Mouse (Mus musculus) forebrain, postnatal 0 days (tissue): ENCODE measurements around the gene F2rl1. TPM values are rescaled to one million over a fixed set of nuclear protein-coding genes. Genes with fewer than 3 reads are reported as not detected.

ENCODE experiments used
- ATAC-seq: fragments of 200-750 bp; cut with Nextera tagmentation; 2 replicates; pipeline ENCODE4 v1.8.0; 2017; ENCODE audit warnings: mild to moderate bottlenecking, moderate library complexity
- DNase-seq: peaks from one replicate; pipeline ENCODE4 v3.0.0-alpha.2; 2015
- H3K27ac ChIP-seq: fragments of 300-500 bp; sonication (generic); 2 replicates; pipeline ENCODE4 v1.5.1; 2014; ENCODE audit warnings: low read depth, mild to moderate bottlenecking, antibody characterized with exemption, low read length, moderate library complexity, mixed read lengths
- H3K27me3 ChIP-seq: fragments of 300-500 bp; sonication (generic); 2 replicates; pipeline ENCODE4 v1.6.1; 2014; ENCODE audit warnings: mild to moderate bottlenecking, low read length, mixed read lengths; ENCODE audit not compliant: insufficient read depth
- H3K36me3 ChIP-seq: fragments of 300-500 bp; sonication (generic); 2 replicates; pipeline ENCODE4 v1.6.1; 2014; ENCODE audit warnings: mild to moderate bottlenecking, moderate library complexity; ENCODE audit not compliant: insufficient read depth
- H3K4me1 ChIP-seq: fragments of 300-500 bp; sonication (generic); 2 replicates; pipeline ENCODE4 v1.6.1; 2014; ENCODE audit warnings: antibody characterized with exemption; ENCODE audit not compliant: insufficient read depth
- H3K4me2 ChIP-seq: fragments of 300-500 bp; sonication (generic); 2 replicates; pipeline ENCODE4 v1.6.1; 2014; ENCODE audit warnings: low read depth, mild to moderate bottlenecking, moderate library complexity
- H3K4me3 ChIP-seq: fragments of 300-500 bp; sonication (generic); 2 replicates; pipeline ENCODE4 v1.5.1; 2014; ENCODE audit warnings: low read depth, low read length, mixed read lengths
- H3K9ac ChIP-seq: fragments of 300-500 bp; sonication (generic); 2 replicates; pipeline ENCODE4 v1.6.1; 2014; ENCODE audit warnings: mild to moderate bottlenecking
- H3K9me3 ChIP-seq: fragments of 300-500 bp; sonication (generic); 2 replicates; pipeline ENCODE4 v1.6.1; 2016; ENCODE audit warnings: low read length
- CTCF ChIP-seq: sonication (generic); IDR thresholded peaks from 2 replicates; pipeline ENCODE4 v1.5.1; 2016; ENCODE audit warnings: antibody characterized with exemption, control low read depth, low read depth
- WGBS: fragments of 180-500 bp; shearing (Covaris S2); extraction: QIAGEN DNeasy Blood & Tissue Kit; methylation state at CpG from one replicate; pipeline ENCODE4 v1.1.7; 2014; 5-methylcytosine and 5-hydroxymethylcytosine counted together
- polyA plus RNA-seq: library from polyadenylated mRNA; unstranded; fragments of >200 nt; fragmentation: Nextera tagmentation; extraction: Ambion mirVana; gene quantifications from 2 replicates; pipeline ENCODE4 v1.2.1, GENCODE M21; 2015
- total RNA-seq: library from RNA; depleted of rRNA; stranded (reverse); fragments of >200 nt; gene quantifications from 2 replicates; pipeline ENCODE4 v1.2.3, GENCODE M21; 2014; rRNA removed

Gene F2rl1
- total RNA-seq (0.19 and 0.23 TPM in 2 replicates), polyA plus RNA-seq (0.05 and 0.13 TPM in 2 replicates)

DNA sequence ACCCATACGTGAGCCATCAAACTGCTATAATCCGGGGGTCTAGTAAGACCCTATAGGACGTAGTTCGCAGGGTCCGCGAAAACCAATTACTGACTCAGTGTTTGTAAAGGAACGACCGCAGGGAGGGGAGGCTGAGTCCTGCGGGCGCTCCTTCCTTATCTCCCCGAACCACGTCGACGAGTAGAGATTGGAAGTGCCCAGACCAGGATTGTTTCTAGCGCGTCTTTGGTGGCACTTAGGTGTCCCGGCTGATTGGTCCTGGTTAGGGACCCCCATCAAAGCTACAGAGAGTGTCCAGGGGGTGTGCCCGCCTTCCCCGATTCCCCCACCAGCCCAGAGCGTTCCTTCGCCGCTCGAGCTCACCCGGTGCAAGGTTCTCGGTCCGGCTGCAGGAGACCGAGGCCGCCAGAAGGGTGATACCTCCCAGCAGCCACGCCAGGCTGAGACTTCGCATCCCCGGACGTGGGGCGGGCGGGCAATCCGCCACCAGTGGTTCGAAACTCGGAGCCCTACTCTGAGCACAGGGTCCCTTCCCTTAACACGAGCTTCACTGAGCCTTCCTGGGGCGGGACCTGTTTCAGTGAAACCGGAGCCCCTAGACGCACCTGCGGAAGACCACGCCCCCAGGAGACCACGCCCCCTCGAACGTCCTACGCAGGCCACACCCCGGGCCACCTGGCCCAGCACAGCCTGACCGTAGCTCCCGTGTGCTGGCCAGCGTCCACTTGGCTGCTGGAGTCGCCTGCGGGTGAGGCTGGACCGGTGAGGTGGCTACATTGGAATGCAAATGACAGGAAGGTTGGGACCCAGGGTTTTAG, at the start of gene F2rl1:
Gene F2rl1 (minus strand): TSS at position 554 of the 818 bp plus-strand sequence.
- H3K9me3 ChIP-seq: no peaks in the 10 kb centered on the region
- H3K9ac ChIP-seq: peak within 1 kb of the TSS; percentile 18
- DNase-seq (peak; percentile 30), ATAC-seq (peak; percentile 47)
- no peak within 1 kb of the TSS for H3K27ac ChIP-seq
- peaks cover 29% of the 10 kb centered on the region for H3K27me3 ChIP-seq
- WGBS: under 1% methylated on average over 54 of the region's 54 CpGs
- TF ChIP-seq CTCF: no peak
- no peaks in the 10 kb centered on the region for H3K36me3 ChIP-seq
- H3K4me1 ChIP-seq: 0 out of 2 replicates have a peak, but pooled peaks cover 14% of the 10 kb centered on the region
- H3K4me2 ChIP-seq: peak within 1 kb of the TSS; percentile 59
- H3K4me3 ChIP-seq: peak within 1 kb of the TSS; percentile 29

DNA sequence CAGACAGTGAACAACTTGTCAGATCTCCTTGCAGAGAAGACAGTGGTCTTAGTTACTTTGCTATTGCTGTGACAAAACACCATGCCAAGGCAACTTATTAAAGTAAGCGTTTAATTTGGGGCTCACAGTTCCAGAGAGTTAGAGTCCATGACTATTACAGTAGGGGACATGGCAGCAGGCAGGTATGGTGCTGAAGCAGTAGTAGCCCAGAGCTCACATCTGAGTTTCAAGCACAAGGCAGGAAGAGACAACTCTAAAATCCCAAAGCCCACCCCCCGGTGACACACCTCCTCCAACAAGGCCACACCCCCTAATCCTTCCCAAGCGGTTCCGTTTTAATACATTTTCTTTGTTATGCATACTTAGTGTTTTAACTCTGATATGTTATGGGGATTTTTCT, 45.9 kb upstream of the F2rl1 start:
- H3K4me3 ChIP-seq: no peak overlapping the region
- H3K9me3 ChIP-seq: no peaks in the 10 kb centered on the region
- H3K27ac ChIP-seq: no peak overlapping the region
- no peak overlapping the region for H3K4me2 ChIP-seq
- no peak for TF ChIP-seq CTCF
- no peaks in the 10 kb centered on the region for H3K27me3 ChIP-seq
- no peaks in the 10 kb centered on the region for H3K4me1 ChIP-seq
- ATAC-seq (no peak), DNase-seq (no peak)
- H3K36me3 ChIP-seq: no peaks in the 10 kb centered on the region
- 98% methylated on average over 4 of the region's 4 CpGs for WGBS
- no peak overlapping the region for H3K9ac ChIP-seq

GRCm38 (mm10) chr13:95569326-95569725, 44.3 kb upstream of the F2rl1 start:
- Histone ChIP-seq H3K27ac (no peak overlapping the region), H3K4me1 (no peaks in the 10 kb centered on the region), H3K9me3 (no peaks in the 10 kb centered on the region), H3K36me3 (no peaks in the 10 kb centered on the region), H3K9ac (no peak overlapping the region), H3K27me3 (no peaks in the 10 kb centered on the region), H3K4me2 (no peak overlapping the region), H3K4me3 (no peak overlapping the region)
- no peak for ATAC-seq
- DNase-seq: no peak
- TF ChIP-seq CTCF: no peak

GRCm38 (mm10) chr13:95568336-95568735, 43.3 kb upstream of the F2rl1 start:
- ATAC-seq: no peak
- no peaks in the 10 kb centered on the region for H3K4me1 ChIP-seq
- no peak overlapping the region for H3K4me2 ChIP-seq
- H3K36me3 ChIP-seq: no peaks in the 10 kb centered on the region
- no peak overlapping the region for H3K4me3 ChIP-seq
- DNase-seq: no peak
- no peak overlapping the region for H3K27ac ChIP-seq
- TF ChIP-seq CTCF: no peak
- no peaks in the 10 kb centered on the region for H3K27me3 ChIP-seq
- no peaks in the 10 kb centered on the region for H3K9me3 ChIP-seq
- 98% methylated on average over 3 of the region's 3 CpGs for WGBS
- H3K9ac ChIP-seq: no peak overlapping the region

- 93% methylated on average over 15 of the region's 15 CpGs for WGBS
- DNase-seq (no peak), ATAC-seq (no peak)
- no peaks in the 10 kb centered on the region for H3K27me3 ChIP-seq
- TF ChIP-seq CTCF: no peak
- no peaks in the 10 kb centered on the region for H3K9me3 ChIP-seq
- no peak overlapping the region for H3K9ac ChIP-seq
- no peak overlapping the region for H3K27ac ChIP-seq
- no peaks in the 10 kb centered on the region for H3K4me1 ChIP-seq
- no peak overlapping the region for H3K4me3 ChIP-seq
- no peak overlapping the region for H3K4me2 ChIP-seq
- no peaks in the 10 kb centered on the region for H3K36me3 ChIP-seq
Observed at GRCm38 (mm10) chr13:95566841-95567551, 42.0 kb upstream of the F2rl1 start.

- TF ChIP-seq CTCF: peak; percentile 96
- no peak overlapping the region for H3K27ac ChIP-seq
- H3K9ac ChIP-seq: no peak overlapping the region
- ATAC-seq: peak; percentile 82
- no peaks in the 10 kb centered on the region for H3K4me1 ChIP-seq
- no peaks in the 10 kb centered on the region for H3K9me3 ChIP-seq
- no peak overlapping the region for H3K4me2 ChIP-seq
- peak; percentile 91 for DNase-seq
- 2% methylated on average over 3 of the region's 3 CpGs for WGBS
- H3K36me3 ChIP-seq: no peaks in the 10 kb centered on the region
- no peak overlapping the region for H3K4me3 ChIP-seq
- no peaks in the 10 kb centered on the region for H3K27me3 ChIP-seq
Observed at GRCm38 (mm10) chr13:95563693-95564092, 38.7 kb upstream of the F2rl1 start.

DNA sequence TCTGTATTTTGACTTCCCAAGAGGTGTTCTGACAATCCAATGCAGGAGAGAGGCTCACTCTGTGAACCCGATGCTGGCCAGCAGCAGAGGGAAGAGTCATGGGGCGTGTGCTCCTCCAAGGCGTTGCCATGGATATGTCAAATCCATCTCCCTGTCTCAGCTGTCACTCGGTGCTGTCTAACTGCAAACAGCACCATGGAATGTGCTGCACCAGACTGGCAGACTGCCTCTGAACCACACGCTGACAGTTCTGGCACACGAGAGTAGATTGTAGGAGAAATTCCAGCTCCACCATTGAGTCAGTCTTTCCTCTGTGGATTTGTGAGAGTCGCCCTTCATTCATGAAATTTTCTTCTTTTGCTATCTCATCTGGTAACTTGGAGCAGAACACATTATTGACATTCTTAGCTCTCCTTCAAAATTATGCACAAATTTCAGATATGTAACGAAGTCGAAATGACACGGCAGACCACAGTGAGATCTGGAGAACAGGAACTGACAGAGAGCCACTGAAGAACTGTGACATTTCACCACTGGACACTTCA, 38.1 kb upstream of the F2rl1 start:
- Histone ChIP-seq H3K27ac (no peak overlapping the region), H3K4me2 (no peak overlapping the region), H3K27me3 (no peaks in the 10 kb centered on the region), H3K4me1 (no peaks in the 10 kb centered on the region), H3K9me3 (no peaks in the 10 kb centered on the region), H3K36me3 (no peaks in the 10 kb centered on the region), H3K4me3 (no peak overlapping the region), H3K9ac (no peak overlapping the region)
- DNase-seq (peak; percentile 79), ATAC-seq (peak; percentile 93)
- no peak for TF ChIP-seq CTCF
- 39% methylated on average over 10 of the region's 10 CpGs for WGBS
